Mouse (Mus musculus) kidney, adult 2 months (tissue): ENCODE data around the gene Myg1. TPM values are rescaled to one million over a fixed set of nuclear protein-coding genes. Genes with fewer than 3 reads are reported as not detected.

ENCODE experiments used
- DNase-seq: peaks from one replicate; pipeline ENCODE4 v3.0.0; 2021
- H3K27ac ChIP-seq: fragments of 200-500 bp; 2 replicates; pipeline ENCODE4 v1.5.1; 2012; ENCODE audit warnings: low read depth, low read length, control low read depth, inconsistent platforms; ENCODE audit not compliant: insufficient read depth
- H3K27me3 ChIP-seq: fragments of 200-500 bp; replicated peaks from 2 replicates; pipeline ENCODE4 v1.6.1; 2012; ENCODE audit warnings: mild to moderate bottlenecking, moderate library complexity, low read length, inconsistent platforms; ENCODE audit not compliant: control insufficient read depth, insufficient read depth
- H3K36me3 ChIP-seq: fragments of 200-500 bp; 2 replicates; pipeline ENCODE4 v1.6.1; 2012; ENCODE audit warnings: mild to moderate bottlenecking, moderate library complexity, low read length, inconsistent platforms; ENCODE audit not compliant: control insufficient read depth, insufficient read depth
- H3K4me1 ChIP-seq: fragments of 200-500 bp; 2 replicates; pipeline ENCODE4 v1.6.1; 2011; ENCODE audit warnings: low read length; ENCODE audit not compliant: control insufficient read depth, insufficient read depth
- H3K4me3 ChIP-seq: fragments of 200-500 bp; 2 replicates; pipeline ENCODE4 v1.5.1; 2011; ENCODE audit warnings: mild to moderate bottlenecking, low read depth, low read length, control low read depth; ENCODE audit not compliant: insufficient read depth
- CTCF ChIP-seq: fragments of 200-500 bp; conservative IDR thresholded peaks from 2 replicates; pipeline ENCODE4 v1.5.1; 2011; ENCODE audit warnings: low read depth, mild to moderate bottlenecking, control low read depth, low read length, moderate library complexity, mixed read lengths; ENCODE audit not compliant: insufficient read depth, insufficient read length
- POLR2A ChIP-seq: fragments of 200-500 bp; IDR thresholded peaks from one replicate; pipeline ENCODE4 v1.6.1; 2011; ENCODE audit warnings: low read depth, low read length, control low read depth
- WGBS: fragments of 180-500 bp; shearing (Covaris S2); methylation state at CpG from one replicate; pipeline ENCODE4 v1.1.7; 2018; 5-methylcytosine and 5-hydroxymethylcytosine counted together
- polyA plus RNA-seq: library from polyadenylated mRNA; depleted of rRNA; stranded (reverse); fragments of >200 nt; gene quantifications from 2 replicates; pipeline ENCODE4 v1.2.3, GENCODE M21; 2012

Gene Myg1
- polyA plus RNA-seq, 1 experiment = 70.0 TPM

DNA sequence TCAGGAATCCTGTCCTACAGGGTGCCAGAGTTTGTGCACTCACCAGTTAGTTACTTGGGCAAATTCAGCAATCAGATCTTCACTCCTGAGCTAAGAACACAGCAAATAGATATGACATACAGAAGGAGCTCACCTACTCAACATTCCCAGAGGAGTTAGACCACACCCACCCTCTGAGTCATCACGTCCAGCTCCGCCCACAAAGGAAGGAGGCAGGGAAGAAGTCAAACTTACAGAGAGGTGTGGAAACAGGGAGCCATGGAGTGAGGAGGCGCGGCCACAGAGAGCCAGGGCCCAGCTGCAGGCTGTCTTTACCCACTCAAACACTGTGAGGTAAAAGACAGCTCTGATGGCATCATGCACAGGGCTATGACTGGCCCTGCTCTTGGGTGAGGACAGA lies 14.9 kb downstream of the Myg1 start:
- Histone ChIP-seq H3K36me3 (no peaks in the 10 kb centered on the region), H3K27ac (no peak overlapping the region), H3K4me1 (peaks cover 9% of the 10 kb centered on the region; the same call in 1 of the 2 replicates), H3K4me3 (no peak overlapping the region), H3K27me3 (no peaks in the 10 kb centered on the region)
- 79% methylated on average over 4 of the region's 4 CpGs for WGBS
- no peak for TF ChIP-seq CTCF
- no peak for TF ChIP-seq POLR2A
- DNase-seq = no peak

DNA sequence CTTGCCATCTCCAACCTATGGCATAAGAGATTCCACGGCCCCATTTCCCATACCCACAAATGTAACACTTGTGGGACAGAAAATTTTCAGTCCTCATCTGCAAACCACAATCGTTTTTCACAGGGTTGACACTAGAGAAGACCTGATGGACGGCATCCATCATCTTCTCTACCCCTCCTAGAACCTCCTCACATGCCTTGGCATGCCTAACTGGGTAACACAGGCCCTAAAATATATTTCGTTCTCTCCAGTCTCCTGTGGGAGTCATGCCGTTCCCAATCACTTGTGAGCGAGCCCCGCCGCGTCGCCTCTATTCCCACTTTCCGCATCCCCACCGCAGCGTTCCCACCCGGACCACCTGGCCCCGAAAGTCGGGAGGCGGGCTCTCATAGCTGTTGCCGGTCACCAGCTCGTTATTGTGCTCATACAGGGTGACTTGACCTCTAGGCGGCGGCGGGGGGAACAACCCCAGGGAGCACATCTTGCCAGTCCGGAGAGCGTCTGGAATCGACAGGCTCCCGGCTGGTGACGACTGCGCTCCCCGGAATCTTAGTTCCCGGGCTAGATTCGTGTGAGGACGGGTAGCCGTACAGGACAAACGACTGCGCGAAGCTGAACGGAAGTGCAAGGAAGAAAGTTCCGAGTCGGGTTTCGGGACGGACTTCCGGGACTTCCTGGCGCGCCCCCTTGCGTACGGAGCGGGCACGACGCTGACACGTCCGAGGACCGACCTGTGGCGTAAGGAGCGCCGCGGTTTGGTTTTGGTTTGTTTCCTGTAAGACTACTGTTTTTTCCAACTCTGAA lies 18.8 kb downstream of the Myg1 start, which contains the start of gene Aaas:
Gene Aaas (minus strand): TSS at position 634 of the 804 bp plus-strand sequence.
- Histone ChIP-seq H3K4me3 (peak within 1 kb of the TSS; percentile 91), H3K27ac (peak within 1 kb of the TSS; percentile 84), H3K4me1 (peaks cover 9% of the 10 kb centered on the region; the same call in 1 of the 2 replicates), H3K27me3 (no peaks in the 10 kb centered on the region), H3K36me3 (no peaks in the 10 kb centered on the region)
- DNase-seq = peak; percentile 97
- TF ChIP-seq POLR2A = peak; percentile 79
- TF ChIP-seq CTCF = peak; percentile 89
- under 1% methylated on average over 56 of the region's 56 CpGs for WGBS

DNA sequence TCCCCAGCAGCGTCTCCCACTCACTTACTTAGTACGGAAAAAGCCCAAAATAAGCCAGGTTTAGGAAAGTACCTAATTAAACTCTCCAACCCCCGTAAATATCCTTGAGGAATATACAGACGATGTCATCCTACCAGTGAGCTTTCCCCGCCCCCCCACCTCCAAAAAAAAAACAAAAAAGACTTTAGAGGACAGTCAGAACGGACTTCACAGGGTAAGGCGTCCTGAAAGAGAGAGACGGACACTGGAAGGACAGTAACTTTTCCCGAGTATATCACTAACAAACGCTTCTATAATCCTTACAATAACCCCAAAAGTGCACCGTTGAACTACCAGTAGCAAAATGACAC lies 19.4 kb downstream of the Myg1 start:
- Histone ChIP-seq H3K4me1 (peaks cover 9% of the 10 kb centered on the region; the same call in 1 of the 2 replicates), H3K27ac (peak overlapping the region; percentile 84)
- DNase-seq = no peak

DNA sequence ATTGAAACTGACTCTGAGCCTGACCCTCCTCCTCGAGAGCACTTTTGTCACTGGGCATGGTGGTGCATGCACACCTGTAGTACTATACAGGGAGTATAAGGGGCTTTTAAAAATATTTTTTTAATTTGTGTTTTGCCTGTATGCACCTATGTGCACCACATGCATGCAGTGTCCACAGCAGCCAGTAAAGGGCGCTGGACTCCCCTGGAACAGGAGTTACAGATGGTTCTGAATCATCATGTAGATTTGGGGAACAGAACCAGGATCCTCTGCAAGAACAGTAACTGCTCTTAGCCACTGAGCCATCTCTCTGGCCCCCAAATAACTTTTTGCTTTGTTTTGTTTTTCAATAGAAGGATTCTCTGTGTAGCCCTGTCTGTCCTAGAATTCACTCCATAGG lies 20.7 kb downstream of the Myg1 start:
- DNase-seq = no peak
- H3K36me3 ChIP-seq = no peaks in the 10 kb centered on the region
- no peak overlapping the region for H3K4me3 ChIP-seq
- H3K27me3 ChIP-seq = no peaks in the 10 kb centered on the region
- H3K4me1 ChIP-seq = peaks cover 9% of the 10 kb centered on the region; the same call in 1 of the 2 replicates
- TF ChIP-seq POLR2A (no peak), CTCF (peak; percentile 36; the same call in 1 of the 2 replicates)
- H3K27ac ChIP-seq = no peak overlapping the region
- WGBS = 67% methylated on average over 2 of the region's 2 CpGs

More for the DNA sequence above, 19.4 kb downstream of the Myg1 start:
- no peak for TF ChIP-seq POLR2A
- no peak for TF ChIP-seq CTCF
- Histone ChIP-seq H3K36me3 (no peaks in the 10 kb centered on the region), H3K27me3 (no peaks in the 10 kb centered on the region), H3K4me3 (peak overlapping the region; percentile 38)
- WGBS = 10% methylated on average over 11 of the region's 11 CpGs

DNA sequence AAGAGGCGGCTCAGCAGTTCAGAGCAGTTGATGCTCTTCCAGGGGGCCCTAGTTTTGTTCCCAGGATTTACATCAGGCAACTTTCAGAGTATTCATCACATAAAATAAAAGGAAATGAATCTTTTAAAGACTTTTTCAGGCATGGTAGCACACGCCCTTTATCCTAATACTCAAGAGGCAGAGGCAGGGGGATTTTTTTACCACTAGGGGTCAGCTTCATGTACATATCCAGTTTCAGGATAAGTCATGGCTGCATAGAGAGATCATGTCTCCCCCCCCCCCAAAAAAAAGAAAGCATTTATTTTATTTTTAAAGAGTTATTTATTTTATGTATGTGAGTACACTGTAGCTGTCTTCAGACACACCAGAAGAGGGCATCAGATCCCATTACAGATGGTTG lies 22.5 kb downstream of the Myg1 start:
- DNase-seq = no peak
- WGBS = 90% methylated on average over 2 of the region's 2 CpGs
- no peak overlapping the region for H3K4me3 ChIP-seq
- no peaks in the 10 kb centered on the region for H3K36me3 ChIP-seq
- TF ChIP-seq CTCF (no peak), POLR2A (no peak)
- no peaks in the 10 kb centered on the region for H3K27me3 ChIP-seq
- peaks cover 9% of the 10 kb centered on the region; the same call in 1 of the 2 replicates for H3K4me1 ChIP-seq
- no peak overlapping the region for H3K27ac ChIP-seq

DNA sequence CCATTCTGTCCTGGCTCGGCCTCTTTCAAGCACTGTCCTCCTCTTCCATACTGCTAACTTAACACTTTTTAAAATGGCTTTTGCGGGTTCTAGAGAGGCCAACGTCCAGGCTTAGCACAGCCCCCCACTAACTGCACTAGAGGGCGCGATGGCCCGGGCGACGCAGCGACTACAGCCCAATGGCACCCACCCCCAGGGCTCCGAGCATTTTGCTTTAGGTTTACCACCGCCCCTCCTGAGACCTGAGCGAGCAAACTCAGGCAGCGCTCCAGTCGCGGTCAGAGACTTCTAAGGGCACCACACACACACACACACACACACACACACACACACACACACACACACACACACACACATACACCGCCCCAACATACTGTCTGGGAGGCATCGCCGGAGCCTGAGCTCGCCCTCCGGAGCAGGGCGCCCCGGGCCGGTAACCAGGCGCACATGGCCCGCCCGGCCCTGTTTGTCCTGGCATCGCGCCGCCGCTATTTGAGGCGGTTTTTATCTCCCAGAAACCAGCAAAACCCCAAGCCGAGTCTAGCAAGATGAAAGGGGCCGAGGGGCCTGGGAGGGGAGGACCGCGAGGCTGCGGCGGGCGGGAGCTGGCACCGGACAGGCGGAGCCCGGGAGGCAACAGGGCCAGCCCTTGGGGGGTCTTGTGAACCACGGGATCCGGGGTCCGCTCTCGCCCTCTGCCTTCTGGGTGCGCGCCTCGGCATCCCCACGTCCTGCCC lies 23.8 kb downstream of the Myg1 start:
- Histone ChIP-seq H3K27me3 (no peaks in the 10 kb centered on the region), H3K36me3 (no peaks in the 10 kb centered on the region), H3K27ac (peak overlapping the region; percentile 22), H3K4me1 (peaks cover 3% of the 10 kb centered on the region; the same call in 1 of the 2 replicates), H3K4me3 (peak overlapping the region; percentile 38)
- peak; percentile 60 for DNase-seq
- 1% methylated on average over 49 of the region's 49 CpGs for WGBS
- TF ChIP-seq CTCF (0 out of 2 replicates have a peak, but pooled peaks have one; percentile 19), POLR2A (no peak)
